8 mouse cellular contexts compared by ENCODE assay signal in the genomic region with DNA sequence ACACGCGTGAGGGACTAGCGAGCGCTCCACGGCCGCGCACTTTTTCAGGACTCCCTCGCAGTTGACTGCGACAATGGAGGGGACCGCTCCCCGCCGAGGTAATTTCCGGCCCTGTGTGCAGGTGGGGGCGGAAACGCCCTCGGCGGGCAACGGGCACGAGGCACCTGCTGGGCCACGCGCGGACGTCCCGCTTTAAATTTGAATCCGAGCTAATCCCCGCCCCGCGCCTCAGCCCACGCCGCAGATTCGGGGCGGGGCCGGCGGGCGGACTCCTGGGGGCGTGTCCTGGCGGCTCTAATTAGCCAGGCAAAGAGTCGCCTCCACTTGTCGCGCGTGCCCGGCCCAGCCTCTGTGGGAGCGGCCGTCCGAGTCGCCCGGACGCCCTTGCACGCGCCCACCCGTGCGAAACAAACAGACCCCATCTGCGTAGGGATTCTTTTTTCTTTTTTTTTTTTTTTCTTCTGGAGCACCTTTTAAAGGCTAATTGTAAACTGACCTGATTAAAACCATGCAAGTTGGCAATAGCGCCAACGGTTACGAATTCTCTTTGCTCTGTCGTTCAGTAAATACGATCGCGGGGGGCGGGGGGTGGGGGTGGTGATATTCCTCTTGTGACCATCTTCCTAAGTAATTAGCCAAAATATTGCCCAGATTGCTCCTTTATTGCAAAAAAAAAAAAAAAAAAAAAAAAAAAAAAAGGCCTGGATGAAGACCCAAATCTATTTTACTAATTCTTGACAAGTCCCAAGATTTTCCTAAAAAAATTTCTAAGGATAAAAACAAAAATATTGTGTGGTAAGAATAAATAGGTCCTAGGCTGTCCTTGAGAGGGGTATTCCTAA. TPM values are rescaled to one million over a fixed set of nuclear protein-coding genes. Genes with fewer than 3 reads are reported as not detected.
A peak's percentile ranks its signal among the peaks of the same experiment; 100 is the strongest.
DNase-seq lines count a peak whose midpoint lies in the region; ATAC-seq and TF ChIP-seq lines count a peak whose summit lies in the region.

No protein-coding gene starts in this region.

- H3K27ac ChIP-seq in gastrocnemius, adult 2 months, result peak overlapping the region; percentile 90
- peak overlapping the region; percentile 59 for H3K27ac ChIP-seq in hindbrain, postnatal 0 days
- peak overlapping the region; percentile 69; the same call in 1 of the 2 replicates for H3K27ac ChIP-seq in left cerebral cortex, adult 2 months
- H3K27ac ChIP-seq in macrophage, result peak overlapping the region; percentile 61

- WGBS in hindbrain, postnatal 0 days, result under 1% methylated on average over 61 of the region's 61 CpGs
- 0% methylated on average over 47 of the region's 61 CpGs for WGBS in macrophage (ENCODE audit: missing documents)

- no peaks in the 10 kb centered on the region for H3K27me3 ChIP-seq in hindbrain, postnatal 0 days (ENCODE audit: insufficient read depth, low read length)

- peak overlapping the region; percentile 80 for H3K4me3 ChIP-seq in gastrocnemius, adult 2 months
- peak overlapping the region; percentile 64 for H3K4me3 ChIP-seq in hindbrain, postnatal 0 days (ENCODE audit: low read length)
- peak overlapping the region; percentile 95 for H3K4me3 ChIP-seq in left cerebral cortex, adult 2 months
- H3K4me3 ChIP-seq in macrophage (ENCODE audit: inconsistent target), result peak overlapping the region; percentile 49

- no peak overlapping the region; the same call in 1 of the 2 replicates for H3K9ac ChIP-seq in hindbrain, postnatal 0 days (replicated peaks; ENCODE audit: low read length)

- intact Hi-C loops in gastrocnemius, adult 2 months (cut with DNase I), result loop anchor here (2.0 to 10.0 kb wide), 4 partner anchors 124 to 371 kb away; a partner anchor contains a TSS
- intact Hi-C loops in left cerebral cortex, adult 2 months (cut with DNase I), result loop anchor here (2.0 to 10.0 kb wide), 4 partner anchors 223 to 539 kb away; a partner anchor contains a TSS

- no peaks in the 10 kb centered on the region for H3K9me3 ChIP-seq in hindbrain, postnatal 0 days (ENCODE audit: low read length)

- H3K4me2 ChIP-seq in hindbrain, postnatal 0 days (ENCODE audit: low read depth, low read length), result peak overlapping the region; percentile 62

- H3K36me3 ChIP-seq in hindbrain, postnatal 0 days (ENCODE audit: insufficient read depth, low read length), result no peaks in the 10 kb centered on the region
- H3K36me3 ChIP-seq in macrophage (ENCODE audit: inconsistent target), result no peaks in the 10 kb centered on the region

- H3K79me2 ChIP-seq in macrophage (ENCODE audit: inconsistent target), result peaks cover 31% of the 10 kb centered on the region

- 0 out of 2 replicates have a peak, but pooled peaks cover 10% of the 10 kb centered on the region for H3K4me1 ChIP-seq in hindbrain, postnatal 0 days (ENCODE audit: insufficient read depth, low read length)

- ATAC-seq in common myeloid progenitor, adult 5-6 weeks (replicated peaks; ENCODE audit: low read depth, poor library complexity, severe bottlenecking), result peak; percentile 55
- peak; percentile 86 for ATAC-seq in hindbrain, postnatal 0 days

- peak; percentile 92 for DNase-seq in adipocyte (ENCODE audit: low spot score)
- DNase-seq in gastrocnemius, adult 2 months, result peak; percentile 97
- DNase-seq in hindbrain, postnatal 0 days (ENCODE audit: low spot score), result peak; percentile 96
- DNase-seq in left cerebral cortex, adult 2 months (ENCODE audit: extremely low spot score in 1 of 2, low spot score in 2 of 2), result peak; percentile 93 to 94
- peak; percentile 91 to 93 for DNase-seq in right cerebral cortex, adult 2 months (ENCODE audit: low spot score in 2 of 2)
- DNase-seq in urinary bladder, postnatal 10 days (ENCODE audit: low spot score), result peak; percentile 67

- no peak for TF ChIP-seq CTCF in gastrocnemius, adult 2 months (IDR thresholded peaks at IDR 0.05)
- no peak for TF ChIP-seq CTCF in hindbrain, postnatal 0 days (IDR thresholded peaks at IDR 0.05; ENCODE audit: low read depth)
- no peak; the same call in 1 of the 2 replicates for TF ChIP-seq CTCF in left cerebral cortex, adult 2 months (IDR thresholded peaks at IDR 0.05)

RNA-seq across cellular contexts. Expression of a gene that starts 0.9 kb away (rescaled TPM):
- total RNA-seq in common myeloid progenitor, adult 5-6 weeks (2017), result 15.9 and 25.9 TPM in 2 replicates
- total RNA-seq in gastrocnemius, adult 2 months (2021), result 1 to 10 TPM; 6.6 to 8.6 TPM
- 26.7 and 29.6 TPM in 2 replicates for total RNA-seq in hindbrain, postnatal 0 days (2014; rRNA removed)
- polyA plus RNA-seq in hindbrain, postnatal 0 days (2015; fragmentation: Nextera tagmentation; extraction: Ambion mirVana), result 12.5 and 13.9 TPM in 2 replicates
- total RNA-seq in left cerebral cortex, adult 2 months (2021), result 10 to 100 TPM; 18.0 to 22.8 TPM
- 10 to 100 TPM; 11.0 to 39.0 (median 25.1) TPM for total RNA-seq in macrophage (2018; cell fraction: chromatin; rRNA removed)
- 10 to 100 TPM in 2 of 26 experiments, 1 to 10 TPM in 24; 4.3 to 11.8 (median 6.8) TPM for total RNA-seq in macrophage (2018; cell fraction: cytosol; rRNA removed)
- total RNA-seq in macrophage (2018; cell fraction: nucleus; rRNA removed), result 10 to 100 TPM in 25 of 26 experiments, 1 to 10 TPM in 1; 7.2 to 31.5 (median 16.4) TPM
- 3.7 to 6.4 TPM (median 4.9 TPM) in 3 replicates for polyA plus RNA-seq in macrophage (2018)

Comparison
In these comparisons a context has a peak if more than half of its experiments do, and no peak if none do; other contexts are left out.
1. Peak in every context shown above with its lines: DNase-seq, ATAC-seq, H3K4me3 ChIP-seq and H3K27ac ChIP-seq.